Mouse (Mus musculus) mature B cell (primary cell): ENCODE measurements around the gene Rcan2.

ENCODE experiments used
- in situ Hi-C: fragments of 300-500 bp; cut with MboI; formaldehyde crosslinking; loops from 2 replicates; pipeline ENCODE4 v1.14.3; 2019

Gene Rcan2

DNA sequence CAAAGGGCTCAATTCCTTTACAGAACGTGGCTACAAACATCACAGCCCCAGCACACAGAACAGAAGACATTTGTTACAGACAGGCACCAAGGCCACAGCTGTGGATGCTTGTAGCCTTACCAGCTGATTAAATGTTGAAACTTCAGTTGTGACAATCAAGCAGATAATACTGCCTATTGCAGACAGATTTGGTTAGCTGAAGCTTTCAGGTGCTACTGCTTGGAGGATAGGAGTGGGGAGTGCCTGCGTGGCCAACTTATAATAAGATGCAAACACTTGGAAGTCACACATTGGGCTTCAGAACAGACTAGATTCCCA lies 276.7 kb downstream of the Rcan2 start:
- in situ Hi-C loops, result no loop called here

DNA sequence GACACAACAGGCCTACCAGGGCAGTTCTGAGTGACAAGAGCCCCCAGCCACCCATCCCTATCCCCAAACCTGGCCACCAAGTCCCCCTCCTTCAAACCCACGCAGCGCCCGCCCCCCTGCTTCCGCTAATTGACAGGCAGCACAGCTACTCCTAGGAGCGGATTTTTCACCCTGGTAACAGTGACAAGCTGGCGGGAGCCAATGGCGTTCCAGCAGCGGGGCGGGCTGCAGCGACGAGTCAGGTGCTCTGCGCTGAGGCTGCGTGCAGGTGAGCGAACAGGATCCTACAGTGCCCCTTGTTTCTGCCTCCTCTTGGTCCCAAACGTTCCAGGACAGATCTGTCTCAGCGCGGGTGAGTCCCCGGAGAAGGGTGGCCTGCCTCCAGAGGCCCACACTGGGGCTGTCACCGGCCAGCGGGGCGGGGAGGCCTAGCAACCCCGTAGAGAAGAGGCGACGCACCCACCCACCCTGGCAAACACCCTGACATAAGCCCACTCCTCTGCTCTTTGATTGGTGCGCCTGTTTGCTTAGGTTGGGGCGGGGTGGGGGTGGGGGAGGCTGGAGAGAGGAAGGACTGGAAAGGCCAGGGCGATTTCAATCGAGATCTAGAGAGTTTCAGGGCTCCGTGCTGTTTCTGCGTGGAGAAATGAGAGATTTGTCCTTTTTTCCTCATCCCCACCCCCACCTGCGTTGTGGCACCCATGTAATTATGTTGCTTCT lies 277.6 kb downstream of the Rcan2 start, which contains the start of gene Enpp5:
TSS of gene Enpp5 (plus strand) at position 183 of the 720 bp plus-strand sequence.
- in situ Hi-C loops, result no loop called here

DNA sequence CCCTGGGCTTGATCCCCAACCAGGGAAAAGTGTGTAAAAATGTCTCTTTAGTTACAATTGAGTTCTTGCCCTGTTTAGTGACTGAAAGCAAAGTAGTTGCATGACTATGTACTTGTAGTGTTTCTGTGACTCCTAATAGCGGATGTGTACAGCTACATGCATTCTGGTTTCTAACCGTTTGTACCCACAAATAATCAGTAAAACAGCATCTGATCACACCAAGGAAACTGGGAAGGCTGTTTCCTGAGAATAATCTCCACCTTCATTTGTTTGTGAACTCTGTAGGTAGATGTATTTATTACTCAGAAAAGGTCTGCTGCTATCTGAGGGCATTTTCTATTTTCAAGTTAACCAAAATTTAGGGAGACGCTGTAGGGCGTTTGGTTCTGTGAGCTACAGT lies 282.0 kb downstream of the Rcan2 start:
- in situ Hi-C loops, result no loop called here

DNA sequence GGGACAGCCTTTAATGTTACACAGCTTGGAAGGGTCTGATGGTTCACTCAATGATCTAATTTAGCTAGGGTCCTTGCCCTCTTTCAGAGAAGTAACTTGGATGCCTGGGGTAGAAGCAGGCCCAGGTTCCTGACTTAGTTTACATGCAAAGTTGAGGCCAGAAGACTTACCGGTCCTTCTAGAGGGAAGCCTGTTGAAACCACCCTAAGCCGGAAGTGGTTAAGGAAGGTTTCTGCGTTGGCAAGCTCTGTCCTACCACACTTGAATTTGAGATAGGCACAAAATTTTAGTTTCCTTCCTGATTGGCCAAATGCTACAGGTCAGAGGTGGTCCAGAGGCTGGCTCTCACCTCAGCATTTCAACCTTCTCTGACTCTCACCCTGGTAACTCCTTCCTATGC lies 287.1 kb downstream of the Rcan2 start:
- in situ Hi-C loops, result no loop called here
